Mouse (Mus musculus) small intestine, adult 2 months (tissue): Measurements from ENCODE around the gene Gapvd1. TPM values are rescaled to one million over a fixed set of nuclear protein-coding genes. Genes with fewer than 3 reads are reported as not detected.

ENCODE experiments used
- H3K27ac ChIP-seq: fragments of 200-500 bp; 2 replicates; pipeline ENCODE4 v1.5.1; 2012; ENCODE audit warnings: low read depth, low read length, control low read depth, inconsistent platforms; ENCODE audit not compliant: insufficient read depth
- H3K27me3 ChIP-seq: fragments of 200-500 bp; 2 replicates; pipeline ENCODE4 v1.6.1; 2012; ENCODE audit warnings: mild to moderate bottlenecking, moderate library complexity, low read length, inconsistent platforms; ENCODE audit not compliant: control insufficient read depth, insufficient read depth
- H3K36me3 ChIP-seq: fragments of 200-500 bp; 2 replicates; pipeline ENCODE4 v1.6.1; 2012; ENCODE audit warnings: mild to moderate bottlenecking, low read length, control low read depth, inconsistent platforms; ENCODE audit not compliant: control insufficient read depth, insufficient read depth
- H3K4me1 ChIP-seq: fragments of 200-500 bp; 2 replicates; pipeline ENCODE4 v1.6.1; 2012; ENCODE audit warnings: low read length, inconsistent platforms, mixed read lengths; ENCODE audit not compliant: control insufficient read depth, insufficient read depth, insufficient read length
- H3K4me3 ChIP-seq: fragments of 200-500 bp; 2 replicates; pipeline ENCODE4 v1.5.1; 2012; ENCODE audit warnings: low read depth, mild to moderate bottlenecking, control low read depth, inconsistent platforms, low read length, moderate library complexity
- CTCF ChIP-seq: fragments of 200-500 bp; IDR thresholded peaks from 2 replicates; pipeline ENCODE4 v1.5.1; 2012; ENCODE audit warnings: low read depth, mild to moderate bottlenecking, control low read depth, inconsistent platforms, low read length, moderate library complexity, mixed read lengths; ENCODE audit not compliant: insufficient replicate concordance, insufficient read length; ENCODE audit errors: extremely low read depth
- POLR2A ChIP-seq: fragments of 200-500 bp; IDR thresholded peaks from 2 replicates; pipeline ENCODE4 v1.6.1; 2012; ENCODE audit warnings: low read depth, mild to moderate bottlenecking, control low read depth, inconsistent platforms, low read length, moderate library complexity
- WGBS: fragments of 180-500 bp; shearing (Covaris S2); methylation state at CpG from one replicate; pipeline ENCODE4 v1.1.7; 2018; 5-methylcytosine and 5-hydroxymethylcytosine counted together
- polyA plus RNA-seq: library from polyadenylated mRNA; depleted of rRNA; stranded (reverse); fragments of >200 nt; gene quantifications from 2 replicates; pipeline ENCODE4 v1.2.3, GENCODE M21; 2012

Gene Gapvd1
- polyA plus RNA-seq, 1 experiment = 7.3 TPM

DNA sequence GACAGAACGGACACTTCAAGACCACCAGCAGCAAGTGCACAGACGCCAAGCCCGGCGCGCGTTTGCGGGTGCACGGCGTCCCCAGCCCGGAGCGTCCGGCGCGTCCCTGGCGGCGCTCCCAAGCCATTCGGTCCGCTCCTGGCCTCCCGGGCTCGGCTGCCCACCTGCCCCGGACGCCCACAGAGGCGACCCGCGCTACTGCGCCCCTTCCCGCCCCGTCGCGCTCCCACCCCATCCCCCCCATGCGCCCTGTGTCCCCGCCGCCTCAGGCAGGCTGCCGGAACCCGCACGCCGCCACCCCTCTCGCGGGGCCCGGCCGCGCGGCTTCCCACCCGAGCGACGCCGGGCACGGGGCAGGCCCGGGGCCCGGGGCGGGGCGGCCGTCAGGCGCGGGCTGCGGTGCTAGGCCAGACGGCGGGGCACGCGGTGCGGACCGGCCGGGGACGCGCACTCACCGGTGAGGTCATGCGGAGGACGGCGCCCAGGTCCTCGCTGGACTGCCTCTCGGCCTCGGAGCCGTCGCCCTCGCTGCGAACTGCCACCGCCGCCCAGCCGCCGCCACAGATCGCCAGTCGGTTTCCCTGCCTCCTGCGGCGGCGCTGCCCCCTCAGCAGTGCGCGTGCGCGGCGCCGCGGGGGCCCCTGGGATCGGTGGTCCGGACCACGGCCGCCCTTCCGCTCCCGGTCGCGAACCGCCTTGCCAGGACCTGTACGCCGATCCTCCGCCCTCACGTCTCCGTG, 1.1 kb downstream of the Gapvd1 start:
- TF ChIP-seq CTCF = no peak
- peak; percentile 73 for TF ChIP-seq POLR2A
- no peaks in the 10 kb centered on the region; the same call in 1 of the 2 replicates for H3K4me1 ChIP-seq
- H3K36me3 ChIP-seq = no peaks in the 10 kb centered on the region
- H3K4me3 ChIP-seq = peak overlapping the region; percentile 100
- H3K27ac ChIP-seq = peak overlapping the region; percentile 90
- 1% methylated on average over 101 of the region's 106 CpGs for WGBS
- no peaks in the 10 kb centered on the region; the same call in 1 of the 2 replicates for H3K27me3 ChIP-seq

DNA sequence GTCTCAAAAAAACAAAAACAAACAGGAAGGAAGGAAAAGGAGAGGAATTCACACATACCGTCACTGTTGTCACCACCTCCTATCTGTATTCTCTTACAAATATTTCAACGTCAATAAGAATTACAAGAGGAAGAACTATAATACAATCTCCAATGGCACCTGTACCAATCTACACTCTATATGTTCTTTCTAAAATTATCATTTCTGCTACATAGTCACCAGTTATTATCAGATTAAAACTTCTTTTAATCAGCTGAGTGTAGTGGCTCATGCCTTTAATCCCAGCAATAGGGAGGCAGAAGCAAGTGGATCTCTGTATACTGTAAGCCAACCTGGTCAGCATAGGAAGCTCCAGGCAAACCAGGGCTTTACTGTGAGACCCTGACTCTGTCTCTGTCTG, 4.8 kb downstream of the Gapvd1 start:
- Histone ChIP-seq H3K27me3 (no peaks in the 10 kb centered on the region), H3K4me1 (no peaks in the 10 kb centered on the region; the same call in 1 of the 2 replicates), H3K27ac (no peak overlapping the region), H3K36me3 (0 out of 2 replicates have a peak, but pooled peaks cover 4% of the 10 kb centered on the region), H3K4me3 (no peak overlapping the region)
- no peak for TF ChIP-seq CTCF
- TF ChIP-seq POLR2A = no peak
- 86% methylated on average over 2 of the region's 2 CpGs for WGBS

- no peaks in the 10 kb centered on the region for H3K4me1 ChIP-seq
- no peaks in the 10 kb centered on the region for H3K27me3 ChIP-seq
- no peak overlapping the region for H3K27ac ChIP-seq
- no peak for TF ChIP-seq CTCF
- TF ChIP-seq POLR2A = no peak
- H3K36me3 ChIP-seq = 0 out of 2 replicates have a peak, but pooled peaks cover 4% of the 10 kb centered on the region
- 72% methylated on average over 4 of the region's 4 CpGs for WGBS
- H3K4me3 ChIP-seq = no peak overlapping the region
Measured at GRCm38 (mm10) chr2:34748479-34748878, 6.6 kb downstream of the Gapvd1 start.

- Histone ChIP-seq H3K4me3 (no peak overlapping the region), H3K27ac (no peak overlapping the region), H3K36me3 (peaks cover 6% of the 10 kb centered on the region; the same call in 1 of the 2 replicates), H3K4me1 (peaks cover 6% of the 10 kb centered on the region; the same call in 1 of the 2 replicates), H3K27me3 (no peaks in the 10 kb centered on the region)
- no peak for TF ChIP-seq POLR2A
- TF ChIP-seq CTCF = no peak
- 84% methylated on average over 2 of the region's 2 CpGs for WGBS
Measured at GRCm38 (mm10) chr2:34745673-34746072, 9.4 kb downstream of the Gapvd1 start.

- Histone ChIP-seq H3K36me3 (peaks cover 6% of the 10 kb centered on the region; the same call in 1 of the 2 replicates), H3K4me1 (peaks cover 6% of the 10 kb centered on the region; the same call in 1 of the 2 replicates), H3K4me3 (no peak overlapping the region), H3K27ac (no peak overlapping the region), H3K27me3 (no peaks in the 10 kb centered on the region)
- TF ChIP-seq POLR2A (no peak), CTCF (no peak)
- WGBS = 93% methylated on average over 8 of the region's 8 CpGs
Measured at GRCm38 (mm10) chr2:34744476-34744875, 10.6 kb downstream of the Gapvd1 start.

DNA sequence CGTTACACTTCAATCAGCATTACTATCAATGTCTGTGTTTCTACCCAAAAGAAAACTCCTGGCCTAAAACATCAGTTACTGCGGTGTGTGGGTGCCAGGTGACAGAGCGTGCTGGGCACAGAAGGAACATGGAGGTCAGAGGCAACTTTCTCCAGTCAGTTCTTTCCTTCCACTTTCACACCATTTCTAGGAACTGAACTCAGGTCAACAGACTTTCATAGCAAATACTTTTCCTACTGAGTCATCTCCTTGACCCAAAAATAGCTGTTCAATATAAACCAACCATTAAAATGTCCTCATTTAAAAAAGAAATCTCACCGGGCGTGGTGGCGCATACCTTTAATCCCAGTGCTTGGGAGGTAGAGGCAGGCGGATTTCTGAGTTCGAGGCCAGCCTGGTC, 12.4 kb downstream of the Gapvd1 start:
- H3K4me3 ChIP-seq = no peak overlapping the region
- no peak overlapping the region for H3K27ac ChIP-seq
- H3K36me3 ChIP-seq = peaks cover 6% of the 10 kb centered on the region; the same call in 1 of the 2 replicates
- 87% methylated on average over 8 of the region's 8 CpGs for WGBS
- TF ChIP-seq CTCF (no peak), POLR2A (no peak)
- no peaks in the 10 kb centered on the region for H3K27me3 ChIP-seq
- H3K4me1 ChIP-seq = peaks cover 6% of the 10 kb centered on the region; the same call in 1 of the 2 replicates

DNA sequence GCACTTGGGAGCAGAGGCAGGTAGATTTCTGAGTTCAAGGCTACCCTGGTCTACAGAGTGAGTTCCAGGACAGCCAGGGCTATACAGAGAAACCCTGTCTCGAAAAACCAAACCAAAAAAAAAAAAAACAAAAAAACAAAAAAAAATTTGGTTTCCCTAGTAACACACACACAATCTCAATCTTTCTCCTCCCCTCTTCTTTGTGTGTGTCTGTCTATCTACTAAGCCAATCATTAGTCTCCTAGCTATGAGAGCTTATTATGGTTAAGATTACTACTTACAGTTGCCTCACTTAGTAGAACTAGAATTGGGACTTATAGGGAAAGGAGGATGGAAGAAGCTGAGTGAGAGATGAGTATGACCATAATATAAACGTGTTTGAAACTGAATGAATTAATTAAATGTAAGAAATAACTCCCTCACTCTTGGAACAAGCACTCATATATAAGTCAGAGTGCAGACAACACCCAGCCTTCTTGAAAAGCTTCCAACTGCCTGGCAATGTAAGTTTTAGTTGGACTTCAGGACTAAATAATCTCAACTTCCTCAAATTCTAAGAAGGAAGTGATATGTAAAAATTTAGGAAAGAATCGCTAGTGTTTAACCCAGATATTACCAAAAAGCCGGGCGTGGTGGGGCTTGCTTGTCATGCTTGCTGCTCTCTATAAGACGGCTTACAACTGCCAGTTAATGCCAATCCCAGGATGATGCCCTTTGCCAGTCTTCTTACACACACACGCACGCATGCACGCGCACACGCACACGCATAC, 13.5 kb downstream of the Gapvd1 start:
- Histone ChIP-seq H3K4me1 (peaks cover 6% of the 10 kb centered on the region; the same call in 1 of the 2 replicates), H3K27me3 (no peaks in the 10 kb centered on the region), H3K36me3 (peaks cover 4% of the 10 kb centered on the region; the same call in 1 of the 2 replicates), H3K27ac (no peak overlapping the region), H3K4me3 (no peak overlapping the region)
- TF ChIP-seq CTCF = no peak
- TF ChIP-seq POLR2A = no peak
- WGBS = 69% methylated on average over 12 of the region's 12 CpGs
